Mouse (Mus musculus) small intestine, adult 2 months (tissue): ENCODE results near the gene Gnmt.

ENCODE experiments used
- CTCF ChIP-seq: fragments of 200-500 bp; IDR thresholded peaks from 2 replicates; pipeline ENCODE4 v1.5.1; 2012; ENCODE audit warnings: low read depth, mild to moderate bottlenecking, control low read depth, inconsistent platforms, low read length, moderate library complexity, mixed read lengths; ENCODE audit not compliant: insufficient replicate concordance, insufficient read length; ENCODE audit errors: extremely low read depth
- POLR2A ChIP-seq: fragments of 200-500 bp; IDR thresholded peaks from 2 replicates; pipeline ENCODE4 v1.6.1; 2012; ENCODE audit warnings: low read depth, mild to moderate bottlenecking, control low read depth, inconsistent platforms, low read length, moderate library complexity

- no peak for TF ChIP-seq POLR2A
- TF ChIP-seq CTCF, result no peak
These were observed 26.5 kb downstream of the Gnmt start for GRCm38 (mm10) chr17:46702506-46702905.
